In the genomic region with DNA sequence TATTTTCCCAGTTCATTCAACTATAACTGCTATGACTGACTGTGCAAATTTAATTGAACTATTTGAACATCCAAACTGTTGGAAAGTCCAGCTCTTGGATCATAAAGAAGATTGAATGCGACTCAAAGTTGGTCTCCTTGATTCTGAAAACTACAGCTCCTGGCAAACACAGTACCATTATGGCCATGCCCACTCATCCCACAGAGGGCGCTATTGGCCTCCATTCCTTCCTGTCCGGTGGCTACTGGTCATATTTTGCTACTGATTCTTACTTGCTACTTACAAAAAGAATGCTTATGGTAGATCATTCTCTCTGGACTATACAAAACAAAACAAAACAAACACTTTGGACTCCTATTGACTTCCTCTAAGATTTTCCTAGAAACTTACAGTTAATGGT, we compare ENCODE assay signal across 9 mouse cellular contexts.
DNase-seq lines count a peak whose midpoint lies in the region; ATAC-seq and TF ChIP-seq lines count a peak whose summit lies in the region.
"Had no signal": no experiment of that assay in that cellular context is flagged by ENCODE, and none has a peak within 500 bp of the region (broad histone marks: within the 10 kb centered on the region; RNA-seq: fewer than 3 reads in every experiment).

No protein-coding gene starts in this region.

- no peak overlapping the region for H3K9ac ChIP-seq in forebrain, postnatal 0 days
- no peak overlapping the region for H3K9ac ChIP-seq in forebrain, embryonic 13.5 days
- no peak overlapping the region for H3K9ac ChIP-seq in stomach, postnatal 0 days (ENCODE audit: low read length)
- H3K9ac ChIP-seq: liver, embryonic 13.5 days had no signal

- no peak for ATAC-seq in forebrain, postnatal 0 days
- no peak for ATAC-seq in forebrain, embryonic 13.5 days
- ATAC-seq in stomach, postnatal 0 days (ENCODE audit: low FRiP score, low TSS enrichment), result no peak

- no peak for TF ChIP-seq EP300 in stomach, postnatal 0 days (optimal IDR thresholded peaks at IDR 0.05)

- H3K4me2 ChIP-seq in forebrain, postnatal 0 days (ENCODE audit: low read depth), result no peak overlapping the region
- no peak overlapping the region for H3K4me2 ChIP-seq in forebrain, embryonic 13.5 days
- no peak overlapping the region for H3K4me2 ChIP-seq in stomach, postnatal 0 days (replicated peaks; ENCODE audit: low read depth)
- H3K4me2 ChIP-seq: liver, embryonic 13.5 days had no signal

- DNase-seq in forebrain, postnatal 0 days, result peak; percentile 42
- peak; percentile 15 to 31 for DNase-seq in urinary bladder, postnatal 36 days (ENCODE audit: low spot score in 2 of 2)
- no peak for DNase-seq in urinary bladder, postnatal 10 days (ENCODE audit: low spot score)
- DNase-seq in embryo, embryonic 11.5 days (ENCODE audit: low read depth, low spot score), result peak; percentile 26
- peak; percentile 45 to 65 for DNase-seq in kidney, postnatal 25 days
- DNase-seq in lung, adult 18-20 months, result peak; percentile 17 to 39
- peak; percentile 73 for DNase-seq in stomach, postnatal 0 days (ENCODE audit: low spot score)
- DNase-seq: liver, embryonic 13.5 days had no signal

- H3K27ac ChIP-seq in forebrain, postnatal 0 days (ENCODE audit: low read depth, low read length), result no peak overlapping the region
- H3K27ac ChIP-seq in forebrain, embryonic 13.5 days, result no peak overlapping the region
- H3K27ac ChIP-seq in stomach, postnatal 0 days (replicated peaks), result no peak overlapping the region
- H3K27ac ChIP-seq: liver, embryonic 13.5 days had no signal

- no peaks in the 10 kb centered on the region for H3K36me3 ChIP-seq in forebrain, postnatal 0 days (ENCODE audit: insufficient read depth)
- no peaks in the 10 kb centered on the region for H3K36me3 ChIP-seq in forebrain, embryonic 13.5 days (ENCODE audit: poor library complexity, severe bottlenecking)
- no peaks in the 10 kb centered on the region for H3K36me3 ChIP-seq in stomach, postnatal 0 days (ENCODE audit: control insufficient read depth, insufficient read depth, low read length)
- H3K36me3 ChIP-seq: liver, embryonic 13.5 days had no signal

- H3K4me3 ChIP-seq in forebrain, postnatal 0 days (ENCODE audit: low read depth, low read length), result no peak overlapping the region
- H3K4me3 ChIP-seq in forebrain, embryonic 13.5 days, result no peak overlapping the region
- H3K4me3 ChIP-seq in stomach, postnatal 0 days (ENCODE audit: low read depth, low read length), result no peak overlapping the region
- H3K4me3 ChIP-seq: liver, embryonic 13.5 days had no signal

- peak; percentile 57 for TF ChIP-seq CTCF in forebrain, postnatal 0 days (IDR thresholded peaks at IDR 0.05; ENCODE audit: low read depth)
- peak; percentile 80 for TF ChIP-seq CTCF in stomach, postnatal 0 days (IDR thresholded peaks at IDR 0.05; ENCODE audit: low read depth)

- no peaks in the 10 kb centered on the region for H3K27me3 ChIP-seq in forebrain, postnatal 0 days (ENCODE audit: insufficient read depth, low read length)
- peaks cover 4% of the 10 kb centered on the region; the same call in 1 of the 2 replicates for H3K27me3 ChIP-seq in forebrain, embryonic 13.5 days
- H3K27me3 ChIP-seq in stomach, postnatal 0 days (ENCODE audit: control insufficient read depth, insufficient read depth, low read length), result no peaks in the 10 kb centered on the region
- H3K27me3 ChIP-seq: liver, embryonic 13.5 days had no signal

- H3K9me3 ChIP-seq in forebrain, postnatal 0 days (ENCODE audit: low read length), result no peaks in the 10 kb centered on the region
- no peaks in the 10 kb centered on the region for H3K9me3 ChIP-seq in forebrain, embryonic 13.5 days (replicated peaks)
- H3K9me3 ChIP-seq in stomach, postnatal 0 days (ENCODE audit: control insufficient read depth, low read length), result no peaks in the 10 kb centered on the region
- H3K9me3 ChIP-seq: liver, embryonic 13.5 days had no signal

- H3K4me1 ChIP-seq in forebrain, postnatal 0 days (ENCODE audit: insufficient read depth), result no peaks in the 10 kb centered on the region
- H3K4me1 ChIP-seq in forebrain, embryonic 13.5 days, result no peaks in the 10 kb centered on the region
- no peaks in the 10 kb centered on the region for H3K4me1 ChIP-seq in stomach, postnatal 0 days (replicated peaks; ENCODE audit: control insufficient read depth, insufficient read depth)
- H3K4me1 ChIP-seq: liver, embryonic 13.5 days had no signal

- 21% methylated on average over 3 of the region's 3 CpGs for WGBS in forebrain, postnatal 0 days
- 21% methylated on average over 3 of the region's 3 CpGs for WGBS in forebrain, embryonic 13.5 days
- 20% methylated on average over 3 of the region's 3 CpGs for WGBS in stomach, postnatal 0 days
